Mouse (Mus musculus): ENCODE data around the gene Slc5a11. TPM values are rescaled to one million over a fixed set of nuclear protein-coding genes. Genes with fewer than 3 reads are reported as not detected.

Slc5a11 gene
- polyA plus RNA-seq, 2 experiments, result 0.08 to 0.26 TPM

DNA sequence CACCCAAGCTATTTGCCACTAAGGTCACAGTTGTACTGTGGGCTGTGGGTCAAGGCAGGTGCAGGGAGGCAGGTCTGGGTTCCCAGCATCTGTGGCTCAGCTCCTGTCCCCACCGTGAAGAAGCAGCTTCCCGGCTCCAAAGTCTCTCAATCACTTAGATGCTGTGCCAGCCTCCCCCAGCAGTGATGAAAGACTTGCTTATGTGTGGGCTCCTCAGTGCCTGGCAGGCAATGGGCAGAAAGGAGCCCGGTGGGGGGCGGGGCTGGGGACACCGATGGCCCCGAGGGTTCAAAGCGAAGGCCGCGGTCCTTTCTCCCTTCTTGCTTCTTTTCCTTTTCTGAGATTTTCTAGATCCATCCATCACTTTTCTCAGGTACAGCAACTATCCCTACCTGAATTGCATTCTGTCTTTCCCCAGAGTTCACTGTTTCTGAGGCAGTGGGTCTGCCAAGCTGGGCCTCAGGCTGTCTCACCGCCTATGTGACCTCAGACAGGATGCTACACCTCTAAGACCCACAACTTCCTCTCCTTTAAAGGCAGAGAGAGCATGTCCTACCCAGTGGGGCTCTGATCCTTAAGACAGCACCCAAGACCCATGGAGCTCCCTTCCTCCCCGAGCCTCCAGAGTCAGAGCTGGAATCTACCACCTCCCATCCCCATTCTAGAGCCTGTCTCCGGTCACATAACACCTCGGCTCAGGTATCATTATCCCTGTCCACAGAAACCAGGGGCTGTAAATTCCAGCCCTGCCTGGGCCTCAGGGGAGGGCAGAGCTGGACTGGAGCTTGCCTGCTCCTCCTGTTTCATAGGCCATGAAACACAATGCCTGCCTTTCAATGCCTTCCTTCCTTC is 5.4 kb downstream of the Slc5a11 start:
- Histone ChIP-seq H3K27me3 (ENCODE audit: control insufficient read depth, insufficient read depth, low read length) (no peaks in the 10 kb centered on the region), H3K4me3 (replicated peaks; ENCODE audit: low read length) (no peak overlapping the region), H3K4me2 (replicated peaks; ENCODE audit: low read depth, low read length, severe bottlenecking) (no peak overlapping the region), H3K27ac (replicated peaks; ENCODE audit: low read depth, low read length) (no peak overlapping the region), H3K9me3 (ENCODE audit: control insufficient read depth, low read length) (no peaks in the 10 kb centered on the region), H3K36me3 (ENCODE audit: control insufficient read depth, insufficient read depth, low read length) (no peaks in the 10 kb centered on the region), H3K9ac (ENCODE audit: low read depth, low read length, severe bottlenecking) (no peak overlapping the region; the same call in 1 of the 2 replicates), H3K4me1 (ENCODE audit: control insufficient read depth, insufficient read depth, low read length) (peaks cover 8% of the 10 kb centered on the region)
- ATAC-seq (ENCODE audit: low FRiP score, low read depth) (no peak), DNase-seq (ENCODE audit: low spot score) (no peak)
- no peak for TF ChIP-seq POLR2A (IDR thresholded peaks at IDR 0.05; ENCODE audit: borderline replicate concordance, extremely low read depth, insufficient read depth, insufficient read length)
- WGBS, result 52% methylated on average over 13 of the region's 13 CpGs

DNA sequence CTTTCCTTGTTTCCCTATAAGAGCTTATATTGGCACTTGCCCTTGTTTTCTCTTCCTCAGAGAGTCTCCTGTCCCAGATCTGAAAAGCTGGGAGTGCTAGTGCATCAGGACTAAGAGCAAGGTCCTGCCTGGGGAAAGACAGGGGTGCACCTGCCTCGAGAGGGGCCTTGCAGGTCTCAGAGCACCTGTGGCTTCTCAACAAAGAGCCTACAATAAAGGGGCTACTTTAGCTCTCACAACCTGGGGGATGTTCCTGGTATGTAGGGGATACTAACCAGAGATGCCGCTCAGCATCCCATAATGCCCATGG is 6.0 kb downstream of the Slc5a11 start:
- 60% methylated on average over 2 of the region's 2 CpGs for WGBS
- no peaks in the 10 kb centered on the region for H3K27me3 ChIP-seq (ENCODE audit: control insufficient read depth, insufficient read depth, low read length)
- no peak overlapping the region for H3K27ac ChIP-seq (replicated peaks; ENCODE audit: low read depth, low read length)
- no peaks in the 10 kb centered on the region for H3K9me3 ChIP-seq (ENCODE audit: control insufficient read depth, low read length)
- H3K4me2 ChIP-seq (replicated peaks; ENCODE audit: low read depth, low read length, severe bottlenecking), result no peak overlapping the region
- no peak for DNase-seq (ENCODE audit: low spot score)
- no peak for ATAC-seq (ENCODE audit: low FRiP score, low read depth)
- peaks cover 6% of the 10 kb centered on the region; the same call in 1 of the 2 replicates for H3K4me1 ChIP-seq (ENCODE audit: control insufficient read depth, insufficient read depth, low read length)
- no peak for TF ChIP-seq POLR2A (IDR thresholded peaks at IDR 0.05; ENCODE audit: borderline replicate concordance, extremely low read depth, insufficient read depth, insufficient read length)
- no peaks in the 10 kb centered on the region for H3K36me3 ChIP-seq (ENCODE audit: control insufficient read depth, insufficient read depth, low read length)
- no peak overlapping the region for H3K9ac ChIP-seq (ENCODE audit: low read depth, low read length, severe bottlenecking)
- no peak overlapping the region for H3K4me3 ChIP-seq (replicated peaks; ENCODE audit: low read length)

DNA sequence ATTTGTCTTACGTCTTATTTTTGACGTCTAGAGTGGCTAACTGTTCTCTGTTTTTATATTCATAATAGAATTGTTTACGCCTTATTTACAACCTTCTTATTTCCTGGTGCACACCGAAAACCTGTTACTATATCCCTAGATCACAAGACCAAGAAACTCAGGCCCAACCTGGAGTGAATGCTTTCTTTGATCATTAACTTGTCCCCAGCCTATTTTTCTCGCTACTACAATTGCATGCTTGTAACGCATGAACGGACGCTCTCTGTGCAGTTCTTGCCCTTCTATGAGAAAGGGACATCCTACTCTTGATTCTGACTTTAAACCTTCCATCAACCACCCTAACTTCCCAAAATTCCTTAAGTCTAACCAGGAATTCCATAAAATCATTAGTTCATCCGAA is 9.5 kb downstream of the Slc5a11 start:
- Histone ChIP-seq H3K9me3 (ENCODE audit: control insufficient read depth, low read length) (no peaks in the 10 kb centered on the region), H3K4me3 (replicated peaks; ENCODE audit: low read length) (no peak overlapping the region), H3K4me2 (replicated peaks; ENCODE audit: low read depth, low read length, severe bottlenecking) (no peak overlapping the region), H3K4me1 (ENCODE audit: control insufficient read depth, insufficient read depth, low read length) (peaks cover 6% of the 10 kb centered on the region; the same call in 1 of the 2 replicates), H3K36me3 (ENCODE audit: control insufficient read depth, insufficient read depth, low read length) (no peaks in the 10 kb centered on the region), H3K9ac (ENCODE audit: low read depth, low read length, severe bottlenecking) (no peak overlapping the region), H3K27ac (replicated peaks; ENCODE audit: low read depth, low read length) (no peak overlapping the region), H3K27me3 (ENCODE audit: control insufficient read depth, insufficient read depth, low read length) (no peaks in the 10 kb centered on the region)
- 82% methylated on average over 9 of the region's 9 CpGs for WGBS
- no peak for ATAC-seq (ENCODE audit: low FRiP score, low read depth)
- no peak for TF ChIP-seq POLR2A (IDR thresholded peaks at IDR 0.05; ENCODE audit: borderline replicate concordance, extremely low read depth, insufficient read depth, insufficient read length)
- no peak for DNase-seq (ENCODE audit: low spot score)

DNA sequence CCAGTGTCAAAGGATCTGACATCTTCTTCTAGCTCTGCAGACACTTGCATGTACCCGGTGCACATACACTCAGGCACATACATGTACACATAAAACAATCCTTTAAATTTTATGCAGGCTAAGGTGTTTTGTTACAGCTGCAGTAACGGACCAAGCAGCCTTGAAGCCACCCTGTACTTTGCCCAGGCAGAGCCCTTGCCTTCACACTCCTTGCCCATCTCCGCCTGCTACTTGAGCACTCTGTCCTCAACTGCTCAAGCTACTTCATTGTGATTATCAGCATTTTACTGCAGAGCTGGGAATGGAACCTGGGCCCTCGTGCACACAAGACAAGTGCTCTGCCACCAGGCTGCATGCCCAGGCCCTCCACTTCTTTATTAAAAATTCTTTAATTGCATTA is 10.6 kb downstream of the Slc5a11 start:
- ATAC-seq (ENCODE audit: low FRiP score, low read depth), result no peak
- Histone ChIP-seq H3K4me1 (ENCODE audit: control insufficient read depth, insufficient read depth, low read length) (peaks cover 5% of the 10 kb centered on the region; the same call in 1 of the 2 replicates), H3K27ac (replicated peaks; ENCODE audit: low read depth, low read length) (no peak overlapping the region), H3K27me3 (ENCODE audit: control insufficient read depth, insufficient read depth, low read length) (no peaks in the 10 kb centered on the region), H3K9me3 (ENCODE audit: control insufficient read depth, low read length) (no peaks in the 10 kb centered on the region), H3K4me2 (replicated peaks; ENCODE audit: low read depth, low read length, severe bottlenecking) (no peak overlapping the region), H3K4me3 (replicated peaks; ENCODE audit: low read length) (no peak overlapping the region), H3K9ac (ENCODE audit: low read depth, low read length, severe bottlenecking) (no peak overlapping the region), H3K36me3 (ENCODE audit: control insufficient read depth, insufficient read depth, low read length) (no peaks in the 10 kb centered on the region)
- DNase-seq (ENCODE audit: low spot score), result no peak
- WGBS, result 72% methylated on average over 4 of the region's 4 CpGs
- no peak for TF ChIP-seq POLR2A (IDR thresholded peaks at IDR 0.05; ENCODE audit: borderline replicate concordance, extremely low read depth, insufficient read depth, insufficient read length)

DNA sequence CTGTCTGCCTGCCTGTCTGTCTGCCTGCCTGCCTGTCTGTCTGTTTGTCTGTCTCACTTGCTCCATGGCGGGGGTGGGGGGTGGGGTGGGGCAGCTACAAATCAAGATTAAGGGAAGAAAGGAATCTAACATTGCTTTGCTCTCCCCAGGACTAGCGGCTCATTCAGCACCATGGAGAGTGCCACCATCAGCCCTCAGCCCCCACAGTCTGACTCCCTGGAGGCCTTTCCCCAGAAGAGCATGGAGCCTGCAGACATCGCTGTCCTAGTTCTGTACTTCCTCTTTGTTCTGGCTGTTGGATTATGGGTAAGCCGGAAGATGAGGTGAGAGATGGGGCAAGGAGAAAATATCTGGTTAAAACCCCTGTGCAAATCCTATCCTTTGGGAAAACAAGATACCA is 20.9 kb downstream of the Slc5a11 start:
- DNase-seq (ENCODE audit: low spot score) (peak; percentile 55), ATAC-seq (ENCODE audit: low FRiP score, low read depth) (no peak)
- Histone ChIP-seq H3K27ac (replicated peaks; ENCODE audit: low read depth, low read length) (no peak overlapping the region), H3K4me3 (replicated peaks; ENCODE audit: low read length) (no peak overlapping the region), H3K9me3 (ENCODE audit: control insufficient read depth, low read length) (no peaks in the 10 kb centered on the region), H3K4me1 (ENCODE audit: control insufficient read depth, insufficient read depth, low read length) (no peaks in the 10 kb centered on the region), H3K27me3 (ENCODE audit: control insufficient read depth, insufficient read depth, low read length) (no peaks in the 10 kb centered on the region), H3K9ac (ENCODE audit: low read depth, low read length, severe bottlenecking) (no peak overlapping the region), H3K4me2 (replicated peaks; ENCODE audit: low read depth, low read length, severe bottlenecking) (no peak overlapping the region), H3K36me3 (ENCODE audit: control insufficient read depth, insufficient read depth, low read length) (no peaks in the 10 kb centered on the region)
- 23% methylated on average over 4 of the region's 4 CpGs for WGBS
- TF ChIP-seq POLR2A (IDR thresholded peaks at IDR 0.05; ENCODE audit: borderline replicate concordance, extremely low read depth, insufficient read depth, insufficient read length), result no peak
